Mouse (Mus musculus) skeletal muscle tissue, postnatal 0 days (tissue): Measurements from ENCODE around the gene Usp50. TPM values are rescaled to one million over a fixed set of nuclear protein-coding genes. Genes with fewer than 3 reads are reported as not detected.

ENCODE experiments used
- polyA plus RNA-seq: library from polyadenylated mRNA; unstranded; fragments of >200 nt; fragmentation: Nextera tagmentation; extraction: Ambion mirVana; gene quantifications from 2 replicates; pipeline ENCODE4 v1.2.1, GENCODE M21; 2015

Gene Usp50
- polyA plus RNA-seq: 1.2 and 1.6 TPM in 2 replicates

GRCm38 (mm10) chr2:126783370-126783769 is at the start of gene Usp50:
Gene Usp50, minus strand, starts transcription at chr2:126783470.

GRCm38 (mm10) chr2:126706759-126707437 is 76.4 kb downstream of the Usp50 start, which contains the start of gene Usp8:
Gene Usp8, plus strand, starts transcription at chr2:126707328.

GRCm38 (mm10) chr2:126676122-126676515 is 107.2 kb downstream of the Usp50 start, which contains the start of gene Gabpb1:
Gene Gabpb1, minus strand, starts transcription at chr2:126676337.

Other genes starting within 250 kb of the Usp50 start
- gene Slc27a2, start 231.1 kb downstream of the Usp50 start, polyA plus RNA-seq: 0.13 and 0.35 TPM in 2 replicates
- 35.9 and 52.5 TPM in 2 replicates for gene Hdc, start 164.2 kb downstream of the Usp50 start, polyA plus RNA-seq
- gene Gabpb1, start 107.1 kb downstream of the Usp50 start, polyA plus RNA-seq: 15.1 and 15.8 TPM in 2 replicates
- 17.4 and 17.7 TPM in 2 replicates for gene Usp8, start 76.1 kb downstream of the Usp50 start, polyA plus RNA-seq
- 21.1 and 21.5 TPM in 2 replicates for gene Trpm7, start 92.8 kb upstream of the Usp50 start, polyA plus RNA-seq
- gene Sppl2a, start 149.8 kb upstream of the Usp50 start, polyA plus RNA-seq: 29.0 and 32.8 TPM in 2 replicates
- 5.2 and 6.1 TPM in 2 replicates for gene Ap4e1, start 225.2 kb upstream of the Usp50 start, polyA plus RNA-seq